Mouse (Mus musculus): ENCODE results near the gene Arpc1a. TPM values are rescaled to one million over a fixed set of nuclear protein-coding genes. Genes with fewer than 3 reads are reported as not detected.
"Not testable (repeated sequence)": the region's sequence is repeated elsewhere in the genome, so short reads cannot be mapped to it uniquely, and the experiment has no call there.

Arpc1a gene
- total RNA-seq, 1 experiment = 65.4 TPM

- Histone ChIP-seq H3K4me1 (ENCODE audit: control insufficient read depth in 2 of 2, insufficient read depth in 2 of 2, low read length in 2 of 2, poor library complexity in 1 of 2) (peaks cover 0 to 9% of the 10 kb centered on the region in 2 experiments; a peak in 1 of 4 replicates), H3K27ac (ENCODE audit: insufficient read depth, low read depth, low read length, poor library complexity, severe bottlenecking) (no peak overlapping the region), H3K4me3 (ENCODE audit: insufficient read depth in 1 of 2, low read depth in 1 of 2, low read length in 2 of 2, poor library complexity in 1 of 2, severe bottlenecking in 1 of 2) (no peak overlapping the region), H3K9me3 (ENCODE audit: control insufficient read depth, insufficient read depth, low read depth, low read length) (no peaks in the 10 kb centered on the region), H3K9ac (ENCODE audit: insufficient read depth, low read depth, low read length, poor library complexity, severe bottlenecking) (no peak overlapping the region), H3K36me3 (ENCODE audit: control insufficient read depth, insufficient read depth, low read length, poor library complexity, severe bottlenecking) (no peaks in the 10 kb centered on the region)
- TF ChIP-seq ZC3H11A (IDR thresholded peaks at IDR 0.05; ENCODE audit: borderline replicate concordance, low read depth, low read length) (peak; percentile 49; the same call in 1 of the 2 replicates), MAFK (IDR thresholded peaks at IDR 0.05; ENCODE audit: insufficient read depth, low read depth, low read length) (no peak)
- DNase-seq (ENCODE audit: low read depth, low spot score) = peak; percentile 84
- in situ Hi-C loops (cut with MboI; ENCODE audit: low sequenced_read_pairs in 2 of 2, unreplicated experiment in 2 of 2) = loop anchor here in 1 of 2 experiments (5.0 kb wide), 1 partner anchor 67 kb away; no protein-coding TSS in a partner anchor
Measured at GRCm38 (mm10) chr5:145069707-145070106, 13.9 kb upstream of the Arpc1a start.

GRCm38 (mm10) chr5:145071342-145071741 is 12.3 kb upstream of the Arpc1a start:
- Histone ChIP-seq H3K9me3 (ENCODE audit: control insufficient read depth, insufficient read depth, low read depth, low read length) (no peaks in the 10 kb centered on the region), H3K4me1 (ENCODE audit: control insufficient read depth in 2 of 2, insufficient read depth in 2 of 2, low read length in 2 of 2, poor library complexity in 1 of 2) (0 out of 4 replicates have a peak, but pooled peaks cover 0 to 3% of the 10 kb centered on the region in 2 experiments), H3K4me3 (ENCODE audit: insufficient read depth in 1 of 2, low read depth in 1 of 2, low read length in 2 of 2, poor library complexity in 1 of 2, severe bottlenecking in 1 of 2) (no peak overlapping the region), H3K36me3 (ENCODE audit: control insufficient read depth, insufficient read depth, low read length, poor library complexity, severe bottlenecking) (no peaks in the 10 kb centered on the region), H3K9ac (ENCODE audit: insufficient read depth, low read depth, low read length, poor library complexity, severe bottlenecking) (no peak overlapping the region), H3K27ac (ENCODE audit: insufficient read depth, low read depth, low read length, poor library complexity, severe bottlenecking) (no peak overlapping the region)
- in situ Hi-C loops (cut with MboI; ENCODE audit: low sequenced_read_pairs in 2 of 2, unreplicated experiment in 2 of 2) = loop anchor here in 1 of 2 experiments (5.0 kb wide), 1 partner anchor 69 kb away; no protein-coding TSS in a partner anchor
- DNase-seq (ENCODE audit: low read depth, low spot score) = peak; percentile 79
- no peak for TF ChIP-seq ZC3H11A (IDR thresholded peaks at IDR 0.05; ENCODE audit: borderline replicate concordance, low read depth, low read length)
- no peak for TF ChIP-seq MAFK (IDR thresholded peaks at IDR 0.05; ENCODE audit: insufficient read depth, low read depth, low read length)
- TF ChIP-seq ZNF384 (IDR thresholded peaks at IDR 0.05; ENCODE audit: low read depth, low read length) = no peak
- TF ChIP-seq HCFC1 (IDR thresholded peaks at IDR 0.05; ENCODE audit: borderline replicate concordance, insufficient read depth, low read length) = no peak
- TF ChIP-seq CHD2 (IDR thresholded peaks at IDR 0.05; ENCODE audit: low read depth, low read length) = no peak

GRCm38 (mm10) chr5:145075081-145075480 is 8.5 kb upstream of the Arpc1a start:
- no peaks in the 10 kb centered on the region for H3K36me3 ChIP-seq (ENCODE audit: control insufficient read depth, insufficient read depth, low read length, poor library complexity, severe bottlenecking)
- H3K4me3 ChIP-seq (ENCODE audit: insufficient read depth in 1 of 2, low read depth in 1 of 2, low read length in 2 of 2, poor library complexity in 1 of 2, severe bottlenecking in 1 of 2) = no peak overlapping the region
- TF ChIP-seq HCFC1 (IDR thresholded peaks at IDR 0.05; ENCODE audit: borderline replicate concordance, insufficient read depth, low read length) (no peak), ZNF384 (IDR thresholded peaks at IDR 0.05; ENCODE audit: low read depth, low read length) (no peak), ZC3H11A (IDR thresholded peaks at IDR 0.05; ENCODE audit: borderline replicate concordance, low read depth, low read length) (no peak), CHD2 (IDR thresholded peaks at IDR 0.05; ENCODE audit: low read depth, low read length) (no peak), MAFK (IDR thresholded peaks at IDR 0.05; ENCODE audit: insufficient read depth, low read depth, low read length) (no peak)
- in situ Hi-C loops (cut with MboI; ENCODE audit: low sequenced_read_pairs in 2 of 2, unreplicated experiment in 2 of 2) = no loop called here
- DNase-seq (ENCODE audit: low read depth, low spot score) = no peak
- H3K9me3 ChIP-seq (ENCODE audit: control insufficient read depth, insufficient read depth, low read depth, low read length) = no peaks in the 10 kb centered on the region
- H3K9ac ChIP-seq (ENCODE audit: insufficient read depth, low read depth, low read length, poor library complexity, severe bottlenecking) = no peak overlapping the region
- no peak overlapping the region for H3K27ac ChIP-seq (ENCODE audit: insufficient read depth, low read depth, low read length, poor library complexity, severe bottlenecking)
- H3K4me1 ChIP-seq (ENCODE audit: control insufficient read depth in 2 of 2, insufficient read depth in 2 of 2, low read length in 2 of 2, poor library complexity in 1 of 2) = no peaks in the 10 kb centered on the region

GRCm38 (mm10) chr5:145081866-145082613 is 1.6 kb upstream of the Arpc1a start:
- no peak for DNase-seq (ENCODE audit: low read depth, low spot score)
- H3K27ac ChIP-seq (ENCODE audit: insufficient read depth, low read depth, low read length, poor library complexity, severe bottlenecking) = no peak overlapping the region
- no peak for TF ChIP-seq ZNF384 (IDR thresholded peaks at IDR 0.05; ENCODE audit: low read depth, low read length)
- TF ChIP-seq MAFK (IDR thresholded peaks at IDR 0.05; ENCODE audit: insufficient read depth, low read depth, low read length) = no peak
- TF ChIP-seq ZC3H11A (IDR thresholded peaks at IDR 0.05; ENCODE audit: borderline replicate concordance, low read depth, low read length) = no peak
- TF ChIP-seq HCFC1 (IDR thresholded peaks at IDR 0.05; ENCODE audit: borderline replicate concordance, insufficient read depth, low read length) = no peak
- no peak for TF ChIP-seq CHD2 (IDR thresholded peaks at IDR 0.05; ENCODE audit: low read depth, low read length)
- H3K4me3 ChIP-seq (ENCODE audit: insufficient read depth in 1 of 2, low read depth in 1 of 2, low read length in 2 of 2, poor library complexity in 1 of 2, severe bottlenecking in 1 of 2) = no peak overlapping the region
- H3K36me3 ChIP-seq (ENCODE audit: control insufficient read depth, insufficient read depth, low read length, poor library complexity, severe bottlenecking) = no peaks in the 10 kb centered on the region
- H3K4me1 ChIP-seq (ENCODE audit: control insufficient read depth in 2 of 2, insufficient read depth in 2 of 2, low read length in 2 of 2, poor library complexity in 1 of 2) = peaks cover 2 to 3% of the 10 kb centered on the region in 2 experiments; a peak in 2 of 4 replicates
- in situ Hi-C loops (cut with MboI; ENCODE audit: low sequenced_read_pairs in 2 of 2, unreplicated experiment in 2 of 2) = no loop called here
- no peak overlapping the region for H3K9ac ChIP-seq (ENCODE audit: insufficient read depth, low read depth, low read length, poor library complexity, severe bottlenecking)
- no peaks in the 10 kb centered on the region for H3K9me3 ChIP-seq (ENCODE audit: control insufficient read depth, insufficient read depth, low read depth, low read length)

DNA sequence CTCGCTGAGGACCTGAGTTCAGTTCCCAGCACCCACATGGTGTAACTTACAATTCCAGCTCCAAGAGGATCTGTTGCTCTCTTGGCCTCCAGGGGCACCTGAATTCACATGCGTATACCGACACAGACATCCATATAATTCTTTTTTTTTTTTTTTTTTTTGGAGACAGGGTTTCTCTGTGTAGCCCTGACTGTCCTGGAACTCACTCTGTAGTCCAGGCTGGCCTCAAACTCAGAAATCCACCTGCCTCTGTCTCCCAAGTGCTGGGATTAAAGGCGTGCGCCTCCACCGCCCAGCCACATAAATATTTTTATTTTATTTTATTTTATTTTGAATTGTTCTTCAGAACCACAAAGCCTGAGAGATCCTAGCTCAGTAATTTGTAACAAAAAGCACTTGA is 429 bp upstream of the Arpc1a start:
- peak overlapping the region; percentile 27 to 64 for H3K4me3 ChIP-seq (ENCODE audit: insufficient read depth in 1 of 2, low read depth in 1 of 2, low read length in 2 of 2, poor library complexity in 1 of 2, severe bottlenecking in 1 of 2)
- H3K27ac ChIP-seq (ENCODE audit: insufficient read depth, low read depth, low read length, poor library complexity, severe bottlenecking); DNase-seq (ENCODE audit: low read depth, low spot score); H3K9me3 ChIP-seq (ENCODE audit: control insufficient read depth, insufficient read depth, low read depth, low read length); H3K36me3 ChIP-seq (ENCODE audit: control insufficient read depth, insufficient read depth, low read length, poor library complexity, severe bottlenecking); in situ Hi-C loops (cut with MboI; ENCODE audit: low sequenced_read_pairs in 2 of 2, unreplicated experiment in 2 of 2); H3K4me1 ChIP-seq (ENCODE audit: control insufficient read depth in 2 of 2, insufficient read depth in 2 of 2, low read length in 2 of 2, poor library complexity in 1 of 2): not testable (repeated sequence)
- peak overlapping the region; percentile 75 for H3K9ac ChIP-seq (ENCODE audit: insufficient read depth, low read depth, low read length, poor library complexity, severe bottlenecking)
